Mouse (Mus musculus): Measurements from ENCODE around the gene Fars2.

Fars2 gene

DNA sequence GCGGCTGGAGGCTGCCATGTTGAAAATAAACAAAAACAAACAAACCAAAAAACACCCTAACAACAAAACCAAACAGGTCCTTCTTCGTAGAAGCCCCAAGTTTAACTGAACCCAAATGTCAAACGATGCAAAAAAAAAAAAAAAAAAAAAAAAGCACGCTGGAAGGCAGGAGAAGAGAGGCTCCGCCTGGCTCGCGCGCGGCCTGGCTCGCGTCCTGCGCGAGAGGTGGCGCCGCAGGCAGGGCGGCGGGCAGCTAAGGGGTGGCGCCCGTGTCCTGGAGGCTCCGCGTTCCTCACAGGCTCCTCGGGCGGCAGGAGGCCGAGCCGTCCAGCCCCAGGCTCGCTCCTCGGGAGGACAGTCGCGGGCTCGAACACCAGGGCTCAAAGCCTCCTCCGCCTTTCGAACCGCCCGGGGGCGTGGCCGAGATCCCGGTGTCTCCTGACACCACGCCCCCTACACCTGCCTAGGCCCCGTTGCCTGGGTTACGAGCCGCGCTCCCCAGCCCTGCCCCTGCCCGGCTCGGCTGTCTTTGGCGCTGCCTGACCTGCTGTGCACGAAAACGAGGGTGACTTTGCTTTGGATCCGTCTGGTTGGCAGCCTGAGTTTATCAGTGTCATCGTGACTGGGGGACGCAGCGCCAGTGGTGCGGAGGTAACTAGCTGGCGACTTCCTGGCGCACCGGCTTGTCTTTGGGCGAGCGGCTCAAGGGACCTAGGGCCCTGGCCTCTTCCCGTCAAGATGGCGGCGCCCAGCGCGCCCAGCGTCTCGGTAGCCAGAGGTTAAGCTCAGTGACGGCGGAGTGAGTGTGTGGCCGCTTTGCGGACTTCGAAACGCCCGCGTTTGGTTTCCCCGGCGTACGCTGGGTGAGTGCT is at the start of gene Fars2, which contains the start of gene Lyrm4:
Gene Fars2, plus strand, starts transcription at position 270 of the 872 bp plus-strand sequence.
Gene Lyrm4, minus strand, starts transcription at position 384 of the 872 bp plus-strand sequence.
- peak; percentile 98 for DNase-seq

DNA sequence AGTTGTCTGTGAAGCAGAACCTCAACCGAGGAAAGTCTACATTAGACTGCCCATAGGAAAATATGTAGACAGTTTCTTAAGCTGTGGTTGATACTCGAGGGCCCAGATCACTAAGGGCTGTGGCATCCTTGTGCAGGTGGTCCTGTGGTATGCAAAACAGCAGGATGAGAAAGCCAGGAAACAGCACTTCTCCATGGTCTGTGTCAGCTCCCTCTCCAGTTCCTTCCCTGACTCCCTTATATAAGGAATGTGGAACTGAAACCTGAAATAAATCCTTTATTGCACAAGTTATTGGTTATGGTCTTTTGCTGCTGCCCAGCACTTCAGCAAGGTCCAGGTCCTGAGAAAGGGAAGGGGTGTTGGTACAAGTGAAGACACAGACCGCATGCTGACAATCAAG is 42.7 kb upstream of the Fars2 start:
- no peak for DNase-seq

DNA sequence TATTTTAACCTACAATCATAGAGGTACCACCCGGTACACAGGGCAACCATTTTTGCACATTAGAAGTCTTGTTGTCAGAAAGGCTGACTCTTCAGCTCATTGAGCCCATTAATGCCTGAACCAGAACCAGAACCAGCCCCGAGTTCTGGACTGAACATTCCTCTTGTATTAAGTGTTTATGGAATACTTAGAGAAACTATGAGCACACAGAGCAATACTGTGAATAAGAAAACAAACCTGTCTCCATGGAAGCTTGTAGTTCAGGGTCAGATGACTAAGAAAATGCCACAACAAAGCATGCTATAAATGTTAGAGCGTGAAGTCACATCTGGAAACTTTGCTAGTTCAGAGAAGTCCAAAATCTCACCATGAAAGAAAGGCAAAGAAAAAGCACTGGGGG is 35.6 kb upstream of the Fars2 start:
- DNase-seq = no peak

DNA sequence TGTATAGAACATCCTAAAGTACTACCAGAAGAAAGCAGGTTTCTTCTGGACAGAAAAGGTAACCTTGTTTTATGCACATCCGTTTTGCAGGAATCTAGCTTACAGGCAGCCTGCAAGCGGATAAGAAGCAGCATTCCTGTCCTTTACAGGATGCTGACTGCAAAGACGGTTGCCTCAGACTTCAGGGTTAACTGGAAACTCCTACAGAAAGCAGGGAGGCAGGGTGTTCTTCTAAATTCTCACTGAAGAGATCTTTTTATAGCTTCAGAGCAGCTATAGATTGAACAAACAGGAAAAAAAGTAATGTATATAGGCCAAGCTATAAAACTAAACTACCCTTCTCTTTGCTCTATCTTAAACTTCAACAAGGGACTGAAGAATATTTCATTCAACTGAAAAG is 32.5 kb upstream of the Fars2 start:
- DNase-seq = no peak

DNA sequence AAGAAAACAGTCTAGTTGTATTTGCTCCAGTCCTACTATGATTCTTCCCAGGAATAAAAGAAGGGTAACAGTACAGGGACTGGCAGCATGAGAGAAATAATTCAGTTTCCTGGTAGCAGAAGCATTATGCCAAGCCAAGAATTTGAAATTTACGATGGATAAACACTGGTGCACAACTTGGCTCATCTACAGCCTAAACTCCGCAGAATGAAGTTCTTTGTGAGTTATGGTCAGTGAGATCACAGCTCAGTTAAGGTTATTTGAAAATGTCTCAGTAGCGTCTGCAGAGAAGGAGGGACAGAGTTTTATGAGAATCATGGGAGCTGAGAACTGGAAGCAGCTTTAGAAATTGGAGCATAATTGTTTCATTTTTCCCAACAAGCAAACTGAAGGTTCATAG is 31.2 kb upstream of the Fars2 start:
- DNase-seq = no peak

DNA sequence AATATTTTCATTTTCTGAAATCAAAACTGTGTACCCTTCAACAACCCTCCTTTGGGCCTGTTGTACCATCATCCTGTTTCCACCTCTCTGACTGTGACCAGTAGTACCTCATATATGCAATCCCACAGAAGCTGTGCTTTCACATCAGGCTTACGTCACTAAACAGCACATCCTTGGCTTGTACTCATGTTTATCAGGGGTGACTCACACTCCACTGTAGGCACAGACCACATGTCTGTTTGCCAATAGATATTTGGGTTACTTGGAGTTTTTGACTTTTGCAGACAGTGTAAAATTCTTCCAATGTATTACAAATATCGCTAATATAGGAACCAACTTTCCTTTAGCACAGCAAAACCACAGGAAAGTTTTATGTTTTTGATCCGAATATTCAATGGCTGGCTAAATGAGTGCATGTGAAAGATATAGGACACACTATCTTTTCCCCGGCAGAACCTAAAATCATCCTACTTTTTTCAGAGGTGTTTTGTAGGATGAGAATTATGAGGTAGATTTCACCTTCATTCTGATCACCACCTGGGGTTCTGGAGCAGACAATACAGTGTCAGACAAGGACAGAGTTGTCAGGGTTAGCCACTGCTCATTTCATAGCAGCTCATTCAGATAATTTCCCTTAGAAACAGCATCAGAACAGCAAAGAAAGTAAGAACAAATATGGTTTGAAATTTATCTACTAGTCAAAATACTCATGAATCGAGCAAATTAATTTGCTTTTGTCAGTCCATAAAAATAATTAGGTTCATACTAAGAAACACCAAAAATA is 30.4 kb upstream of the Fars2 start:
- no peak for DNase-seq

DNA sequence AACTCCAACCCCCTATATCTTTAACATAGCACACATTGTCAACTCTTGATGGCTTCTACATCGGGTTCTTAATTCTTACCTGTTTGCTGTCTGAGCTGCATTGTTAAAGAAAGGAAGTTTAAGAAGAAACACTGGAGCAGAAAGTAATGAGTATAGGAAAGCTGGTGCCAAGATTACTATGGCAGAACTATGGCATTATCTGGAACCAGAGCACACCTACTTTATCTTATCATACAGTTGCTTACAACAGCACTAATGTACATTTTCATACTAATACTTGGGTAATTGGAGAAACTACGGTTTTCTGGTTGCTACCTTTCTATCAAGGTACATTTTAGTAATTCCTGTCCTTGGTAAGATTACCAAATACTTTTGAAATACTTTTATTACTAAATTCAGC is 29.8 kb upstream of the Fars2 start:
- no peak for DNase-seq

DNA sequence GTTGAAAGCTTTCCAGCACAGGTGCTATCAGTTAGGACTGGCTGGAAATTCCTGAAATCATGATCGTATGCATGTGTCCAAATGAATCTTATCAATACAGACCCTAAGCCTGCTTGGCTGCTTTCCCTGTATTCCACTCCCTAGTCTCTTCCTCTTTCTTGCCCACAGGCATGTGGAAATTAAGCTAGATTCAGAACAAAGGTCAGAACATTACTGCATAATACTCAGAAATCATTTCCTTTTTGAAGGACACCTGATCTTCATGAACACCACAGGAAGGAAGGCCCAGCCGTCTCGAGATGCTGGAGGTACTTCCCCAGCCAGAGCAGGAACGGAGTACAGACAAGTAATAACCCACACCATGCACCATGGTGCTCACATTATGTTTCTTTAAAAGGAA is 29.0 kb upstream of the Fars2 start:
- DNase-seq = no peak

DNA sequence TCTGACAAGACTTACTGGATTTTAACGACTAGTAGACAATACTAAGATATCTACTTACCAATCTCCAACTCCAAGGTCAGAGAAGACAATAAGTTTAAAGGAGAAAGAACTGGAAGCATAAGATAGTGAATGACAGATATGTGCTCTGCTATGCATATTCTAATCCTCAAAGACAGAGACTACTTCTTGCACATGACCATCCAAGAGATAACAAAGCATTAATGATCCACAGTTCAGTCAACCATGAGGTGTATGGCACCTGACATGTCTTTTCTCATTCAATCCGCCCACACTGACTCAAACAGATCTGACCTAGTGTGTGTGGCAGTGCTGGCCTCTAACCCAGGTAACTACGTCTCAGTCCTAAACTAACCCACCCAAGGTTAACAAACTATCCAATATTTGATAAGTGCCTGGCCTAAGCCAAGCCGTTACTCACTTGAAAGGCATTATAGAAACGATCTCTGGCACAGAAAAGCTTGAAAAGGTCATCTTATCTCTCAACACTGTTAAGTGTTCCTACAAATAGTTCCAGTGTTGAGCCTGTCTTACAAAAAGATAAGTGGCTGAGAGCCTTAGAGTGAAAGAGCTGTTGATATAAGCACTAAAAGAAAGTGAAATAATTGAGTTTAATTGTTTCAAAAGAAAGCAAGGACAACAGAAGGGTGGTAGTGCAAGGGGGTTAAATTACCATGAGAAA is 20.4 kb upstream of the Fars2 start:
- no peak for DNase-seq

DNA sequence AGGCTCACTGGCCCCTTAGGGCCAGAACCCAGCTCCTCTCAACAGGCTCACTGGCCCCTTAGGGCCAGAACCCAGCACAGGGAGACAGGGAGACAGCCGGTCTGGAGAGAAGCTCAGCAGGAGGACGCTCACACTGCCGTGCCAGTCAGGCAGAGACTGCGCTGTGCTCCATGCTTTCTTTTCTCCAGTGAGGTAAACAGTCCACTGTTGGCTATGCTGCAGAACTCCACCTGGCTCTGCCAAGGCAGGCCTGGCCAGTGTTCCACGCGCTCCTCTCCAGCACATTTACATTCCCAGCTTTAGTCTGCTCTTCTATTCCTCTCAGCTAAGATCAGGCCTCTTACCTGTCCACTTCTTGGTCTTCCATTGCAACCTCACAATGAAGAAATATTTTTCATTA is 11.6 kb upstream of the Fars2 start:
- DNase-seq = no peak

DNA sequence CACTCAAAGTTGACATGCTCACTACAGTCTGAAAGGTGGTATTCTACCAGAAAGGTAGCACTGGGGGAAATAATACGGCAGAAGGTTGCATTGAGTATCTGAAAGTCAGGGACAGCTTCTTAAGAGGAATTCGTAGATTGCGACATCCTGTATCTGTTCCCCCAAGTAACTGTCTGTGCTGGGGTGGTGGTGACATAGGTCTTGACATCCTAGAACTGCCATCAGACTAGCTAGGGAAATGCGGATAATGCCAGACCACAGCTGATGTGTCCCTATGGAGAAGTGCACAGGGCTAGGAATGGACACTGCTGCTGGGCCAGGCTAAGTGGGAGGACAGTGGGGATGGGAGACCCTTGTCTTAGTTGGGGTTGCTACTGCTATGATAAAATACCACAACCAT is 8.7 kb upstream of the Fars2 start:
- no peak for DNase-seq

DNA sequence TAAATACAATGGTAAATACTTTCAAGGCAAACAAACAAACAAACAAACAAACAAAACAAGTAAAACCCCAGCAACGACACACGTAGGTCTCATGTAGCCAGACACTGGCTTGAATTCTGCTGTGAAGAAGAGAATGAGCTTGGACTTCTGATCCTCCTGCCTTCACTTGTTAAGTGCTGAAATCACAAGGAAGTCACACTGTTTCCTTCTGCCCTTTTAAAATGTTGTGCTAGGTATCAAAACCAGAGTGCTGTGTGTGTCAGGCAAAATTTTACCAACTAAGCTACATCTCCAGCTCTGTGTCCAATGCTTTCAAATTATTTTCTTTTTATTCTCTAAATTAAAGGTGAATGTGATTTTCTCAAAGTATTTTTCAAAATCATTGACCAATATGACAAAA is 5.9 kb upstream of the Fars2 start:
- DNase-seq = no peak

DNA sequence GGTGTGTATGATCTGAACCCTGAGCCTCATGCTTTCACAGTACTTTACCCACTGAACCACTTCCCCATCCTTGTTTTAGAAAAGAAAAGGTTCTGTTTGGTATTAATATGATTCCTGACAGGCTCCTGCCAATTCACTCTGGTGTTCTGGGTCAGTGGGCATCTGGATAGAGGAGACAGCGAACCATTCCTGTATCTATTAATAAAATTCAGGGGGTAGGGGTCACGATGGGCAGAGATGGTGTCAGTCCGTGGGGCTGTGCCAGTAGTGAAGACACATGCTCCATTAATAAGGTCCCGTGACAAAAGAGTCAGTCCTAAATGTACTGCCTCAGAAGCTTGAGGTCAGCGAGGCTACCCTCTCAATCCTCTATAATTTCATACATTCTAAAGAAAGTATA is 4.0 kb upstream of the Fars2 start:
- no peak for DNase-seq

DNA sequence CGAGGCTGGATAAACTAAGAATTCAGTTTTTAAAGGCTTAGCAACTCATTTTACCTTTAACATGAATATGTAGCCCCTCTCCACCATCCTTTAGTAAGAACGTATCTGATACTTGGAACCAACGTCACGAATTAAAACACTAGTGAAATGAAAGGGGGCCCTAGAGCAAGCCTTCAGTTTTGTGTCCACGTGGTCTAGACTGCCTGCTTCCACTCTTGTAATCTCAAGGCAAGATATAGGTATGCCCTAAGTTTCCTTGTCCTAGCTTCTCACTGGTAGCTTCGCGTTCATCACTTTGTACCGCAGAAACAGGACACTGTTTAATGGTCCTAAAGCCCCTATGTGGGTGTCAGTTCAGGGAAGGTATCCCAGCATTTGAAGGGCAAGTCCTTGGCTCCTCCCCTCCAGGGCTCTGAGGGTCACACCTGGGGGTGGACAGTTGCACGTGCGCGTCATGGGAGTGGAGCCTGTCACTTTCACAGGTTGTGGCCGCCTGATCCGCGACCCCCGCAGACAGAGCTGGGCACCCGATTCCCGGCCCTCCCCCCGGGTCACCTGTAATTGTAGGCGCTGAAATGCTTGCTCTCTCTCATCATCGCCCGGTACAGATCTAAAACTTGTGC is 581 bp upstream of the Fars2 start:
- DNase-seq = peak; percentile 38

DNA sequence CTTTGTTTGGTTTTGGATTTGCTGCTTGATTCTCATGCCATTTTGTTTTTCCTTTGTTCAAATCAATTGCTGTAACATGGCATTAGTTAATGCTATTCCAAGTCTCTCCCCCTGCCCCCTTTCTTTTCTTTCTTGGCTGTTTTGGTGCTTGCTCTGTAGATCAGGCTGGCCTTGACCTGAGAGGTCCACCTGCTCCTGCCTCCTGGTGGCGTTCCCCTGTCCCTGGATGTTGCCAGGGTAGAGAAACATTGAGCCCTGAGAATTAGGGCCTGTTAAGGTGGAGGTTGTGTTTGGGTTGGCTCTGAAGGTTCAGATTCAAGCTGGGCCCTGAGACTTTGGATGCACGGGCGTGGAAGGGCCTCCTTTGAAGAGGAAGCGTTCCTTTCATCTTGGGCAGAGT is 2.5 kb downstream of the Fars2 start:
- DNase-seq = no peak

DNA sequence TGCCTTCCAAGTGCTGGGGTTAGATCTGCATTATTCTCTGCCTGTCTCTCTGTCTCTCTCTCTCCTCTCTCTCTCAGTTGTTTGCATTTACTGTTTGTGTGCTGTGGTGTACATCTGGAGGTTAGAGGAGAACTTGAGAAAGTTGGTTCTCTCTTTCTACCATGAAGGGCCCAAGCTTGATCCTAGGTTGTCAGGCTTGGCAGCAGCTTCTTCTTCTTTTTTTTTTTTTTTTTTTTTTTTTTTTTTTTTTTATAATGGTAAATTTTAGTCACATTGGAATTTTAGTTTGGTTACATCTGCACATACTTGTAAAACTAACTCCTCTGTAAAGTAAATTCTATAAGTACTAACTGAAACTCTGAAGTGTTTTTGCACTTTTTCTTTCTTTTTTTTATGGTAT is 3.4 kb downstream of the Fars2 start:
- no peak for DNase-seq

DNA sequence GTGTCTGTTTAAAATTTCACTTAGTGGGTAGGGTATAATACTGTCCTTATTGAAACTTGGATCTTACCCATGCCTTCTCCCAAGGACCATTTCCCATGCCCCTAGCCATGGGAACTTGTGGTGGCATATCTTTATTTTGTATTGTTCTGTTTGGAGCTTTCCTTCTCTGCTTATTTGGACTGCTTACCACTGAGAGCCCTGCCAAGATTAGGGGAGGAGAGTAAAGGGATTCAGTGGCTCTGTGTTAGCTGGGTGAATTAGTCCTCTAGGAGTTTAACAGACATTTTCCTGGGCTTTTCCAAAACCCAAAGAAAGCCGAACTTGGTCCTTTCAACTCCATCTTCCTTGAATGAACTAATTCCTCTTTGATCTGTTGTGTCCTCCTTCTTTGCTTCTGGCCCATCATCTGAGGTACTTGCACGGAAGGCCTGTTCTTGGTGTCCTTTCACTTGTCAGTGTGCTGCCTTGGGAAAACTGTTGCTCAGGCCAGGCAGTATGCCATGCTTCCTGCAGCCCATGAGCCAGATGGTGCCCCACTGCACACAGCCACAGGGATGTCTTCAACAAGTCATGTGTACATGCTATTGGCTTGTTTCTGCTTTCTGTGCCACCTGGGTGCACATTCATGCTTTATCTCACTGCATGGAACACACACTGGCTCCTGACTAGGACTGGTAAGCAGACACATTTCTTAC is 12.3 kb downstream of the Fars2 start:
- DNase-seq = no peak

DNA sequence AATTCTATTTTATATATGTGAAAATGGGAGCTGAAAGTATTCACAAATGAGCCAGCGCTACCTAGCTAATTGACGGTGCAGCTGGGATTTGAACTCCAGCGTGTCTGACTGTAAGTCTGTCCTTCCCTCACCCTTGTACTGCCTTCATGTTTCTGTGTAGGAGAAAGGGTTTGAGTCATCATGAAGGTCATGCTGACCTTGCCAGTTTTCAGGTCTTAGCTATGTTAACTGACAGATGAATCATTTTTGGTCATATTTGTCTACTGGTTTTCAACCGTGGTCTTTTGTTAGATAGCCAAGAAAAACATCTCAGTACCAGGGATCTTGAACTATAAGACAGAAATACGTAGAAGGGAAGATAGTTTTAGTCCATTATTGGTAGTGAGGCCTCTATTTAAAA is 14.2 kb downstream of the Fars2 start:
- DNase-seq = no peak

DNA sequence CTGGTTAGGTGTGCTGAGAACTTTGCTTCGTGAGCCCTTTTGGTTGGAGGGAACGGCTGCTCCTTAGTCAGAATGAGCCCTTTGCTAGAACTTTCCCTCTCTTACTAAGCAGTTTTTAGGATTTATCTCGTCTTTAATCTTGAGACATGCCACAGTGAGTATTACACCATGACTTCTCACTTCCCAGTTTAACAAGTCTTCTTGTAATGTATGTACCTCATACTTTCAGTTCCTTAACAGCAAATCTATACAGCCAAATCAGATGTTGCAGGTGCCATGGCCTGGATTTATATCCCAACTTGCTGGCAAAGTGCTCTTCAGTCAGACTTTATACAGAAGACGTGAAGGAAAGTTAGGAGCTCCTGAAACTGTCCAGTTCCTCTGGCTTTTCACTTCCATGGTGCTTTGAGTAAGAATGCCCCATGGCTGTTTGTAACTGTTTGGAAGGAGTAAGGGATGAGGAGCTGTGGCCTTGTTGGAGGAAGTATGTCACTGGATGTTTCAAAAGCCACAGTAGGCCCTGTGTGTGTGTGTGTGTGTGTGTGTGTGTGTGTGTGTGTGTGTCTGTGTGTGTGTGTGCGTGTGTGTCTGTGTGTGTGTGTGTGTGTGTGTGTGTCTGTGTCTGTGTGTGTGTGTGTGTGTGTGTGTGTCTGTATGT is 14.9 kb downstream of the Fars2 start:
- DNase-seq = no peak

DNA sequence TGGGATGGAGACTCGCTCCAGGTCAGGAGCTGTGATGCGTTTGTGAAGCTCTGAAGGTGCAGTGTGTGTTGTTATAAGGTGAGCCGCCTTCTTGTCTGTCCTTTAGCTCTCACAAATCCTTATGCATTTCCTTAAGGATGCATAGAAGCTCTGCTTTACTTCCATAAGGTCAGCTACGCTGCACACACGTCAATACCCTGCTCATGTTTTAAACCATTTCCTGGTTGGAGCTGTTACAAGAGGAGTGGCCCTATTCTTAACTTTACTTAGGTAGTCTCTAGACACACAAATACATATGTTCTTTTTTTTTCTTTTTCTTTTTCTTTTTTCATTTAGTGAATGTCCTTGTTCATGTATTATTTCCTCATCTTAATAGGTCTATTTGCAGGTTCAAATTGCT is 22.5 kb downstream of the Fars2 start:
- no peak for DNase-seq

DNA sequence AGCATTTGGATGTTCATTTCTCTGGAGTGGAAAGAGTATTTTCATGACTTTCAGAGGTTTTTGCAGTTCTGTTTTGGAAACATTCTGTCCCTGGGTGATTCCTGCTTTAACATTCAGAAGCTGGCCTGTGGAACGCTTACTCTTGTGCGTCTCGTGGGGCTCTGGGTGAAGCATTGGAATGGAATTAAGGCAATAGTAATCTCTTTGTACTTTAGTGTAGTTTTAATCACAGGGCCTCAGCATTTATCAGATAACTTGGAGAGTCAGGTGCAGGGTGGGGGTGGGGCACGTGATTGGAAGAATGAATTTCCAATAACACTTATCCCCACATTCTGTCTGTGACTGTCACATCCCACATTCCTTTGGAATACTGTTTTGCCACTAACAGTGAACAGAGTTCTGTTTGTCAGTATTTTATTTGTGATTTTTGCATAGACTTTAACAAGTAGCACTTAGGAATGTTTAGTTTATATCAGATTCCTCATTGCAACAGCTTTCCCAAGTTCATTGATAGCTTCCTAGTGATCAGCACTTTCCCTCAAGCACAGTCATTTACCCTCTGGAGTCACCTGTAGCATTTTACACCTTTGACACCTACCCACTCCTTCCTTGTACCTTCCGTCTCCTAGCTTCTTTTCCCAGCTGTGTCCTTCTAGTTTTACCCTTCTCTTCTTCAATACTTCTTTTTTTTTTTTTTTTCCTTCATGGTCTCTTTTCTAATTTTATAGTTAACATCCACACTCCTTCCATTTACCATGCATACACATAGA is 23.2 kb downstream of the Fars2 start:
- DNase-seq = no peak

Measured in embryo, embryonic 11 days (tissue).